Mouse (Mus musculus) limb, embryonic 14.5 days (tissue): ENCODE data around the gene Zfp652. TPM values are rescaled to one million over a fixed set of nuclear protein-coding genes. Genes with fewer than 3 reads are reported as not detected.

Experiments used
- ATAC-seq: fragments of 200-750 bp; cut with Nextera tagmentation; 2 replicates; pipeline ENCODE4 v1.8.0; 2017; ENCODE audit warnings: low read depth, moderate number of reproducible peaks, moderate TSS enrichment; ENCODE audit not compliant: low FRiP score
- DNase-seq: peaks from one replicate; pipeline ENCODE4 v3.0.0-alpha.2; 2015; ENCODE audit warnings: low spot score
- H3K27ac ChIP-seq: fragments of 300-500 bp; sonication (generic); replicated peaks from 2 replicates; pipeline ENCODE4 v1.5.1; 2014; ENCODE audit warnings: low read depth, mild to moderate bottlenecking, low read length, moderate library complexity, mixed read lengths
- H3K27me3 ChIP-seq: fragments of 300-500 bp; sonication (generic); 2 replicates; pipeline ENCODE4 v1.6.1; 2014; ENCODE audit warnings: low read length, mixed read lengths; ENCODE audit not compliant: control insufficient read depth, insufficient read depth
- H3K36me3 ChIP-seq: fragments of 300-500 bp; sonication (generic); 2 replicates; pipeline ENCODE4 v1.6.1; 2014; ENCODE audit warnings: mild to moderate bottlenecking, low read length, moderate library complexity, mixed read lengths; ENCODE audit not compliant: control insufficient read depth, insufficient read depth
- H3K4me1 ChIP-seq: fragments of 300-500 bp; sonication (generic); 2 replicates; pipeline ENCODE4 v1.6.1; 2014; ENCODE audit warnings: antibody characterized with exemption, low read length, mixed read lengths; ENCODE audit not compliant: control insufficient read depth, insufficient read depth
- H3K4me2 ChIP-seq: fragments of 300-500 bp; sonication (generic); replicated peaks from 2 replicates; pipeline ENCODE4 v1.6.1; 2014; ENCODE audit warnings: low read depth, mild to moderate bottlenecking, low read length, moderate library complexity; ENCODE audit not compliant: severe bottlenecking
- H3K4me3 ChIP-seq: fragments of 300-500 bp; sonication (generic); replicated peaks from 2 replicates; pipeline ENCODE4 v1.5.1; 2014; ENCODE audit warnings: low read length
- H3K9ac ChIP-seq: fragments of 300-500 bp; sonication (generic); 2 replicates; pipeline ENCODE4 v1.6.1; 2014; ENCODE audit warnings: mild to moderate bottlenecking, low read depth, low read length, moderate library complexity; ENCODE audit not compliant: severe bottlenecking
- H3K9me3 ChIP-seq: fragments of 300-500 bp; sonication (generic); 2 replicates; pipeline ENCODE4 v1.6.1; 2016; ENCODE audit warnings: low read length; ENCODE audit not compliant: control insufficient read depth
- POLR2A ChIP-seq: fragments of 200-500 bp; IDR thresholded peaks from 2 replicates; pipeline ENCODE4 v1.8.0; 2012; ENCODE audit warnings: inconsistent platforms, mild to moderate bottlenecking, moderate library complexity, borderline replicate concordance; ENCODE audit not compliant: insufficient read depth, insufficient read length; ENCODE audit errors: extremely low read depth
- WGBS: fragments of 180-500 bp; shearing (Covaris S2); extraction: QIAGEN DNeasy Blood & Tissue Kit; methylation state at CpG from one replicate; pipeline ENCODE4 v1.1.7; 2014; 5-methylcytosine and 5-hydroxymethylcytosine counted together
- polyA plus RNA-seq, 2 experiments: library from polyadenylated mRNA; depleted of rRNA in 1 of 2; stranded (reverse) in 1 of 2; unstranded in 1 of 2; fragments of >200 nt; fragmentation: Nextera tagmentation in 1 of 2; extraction: Ambion mirVana in 1 of 2; gene quantifications; 2 replicates each; pipeline versions ENCODE4 v1.2.1 to v1.2.3; 2012 to 2014

Gene Zfp652
- polyA plus RNA-seq, 2 experiments = 13.8 to 25.3 TPM

- Histone ChIP-seq H3K27me3 (no peaks in the 10 kb centered on the region), H3K9ac (peak overlapping the region; percentile 59), H3K4me3 (peak overlapping the region; percentile 80), H3K27ac (peak overlapping the region; percentile 71), H3K9me3 (no peaks in the 10 kb centered on the region), H3K36me3 (no peaks in the 10 kb centered on the region), H3K4me2 (peak overlapping the region; percentile 56), H3K4me1 (peaks cover 6% of the 10 kb centered on the region; the same call in 1 of the 2 replicates)
- ATAC-seq (no peak), DNase-seq (peak; percentile 40)
- no peak for TF ChIP-seq POLR2A
- 17% methylated on average over 21 of the region's 21 CpGs for WGBS
These were observed 145.4 kb downstream of the Zfp652 start for GRCm38 (mm10) chr11:95857716-95858527.

- H3K36me3 ChIP-seq = no peaks in the 10 kb centered on the region
These were observed 146.3 kb downstream of the Zfp652 start for GRCm38 (mm10) chr11:95858528-95859467.

GRCm38 (mm10) chr11:95859468-95859855 is 147.0 kb downstream of the Zfp652 start:
- ATAC-seq (peak; percentile 38), DNase-seq (peak; percentile 70)
- Histone ChIP-seq H3K9me3 (no peaks in the 10 kb centered on the region), H3K27me3 (no peaks in the 10 kb centered on the region), H3K4me3 (peak overlapping the region; percentile 80), H3K4me1 (peaks cover 6% of the 10 kb centered on the region; the same call in 1 of the 2 replicates), H3K9ac (peak overlapping the region; percentile 64), H3K27ac (peak overlapping the region; percentile 92), H3K4me2 (peak overlapping the region; percentile 56), H3K36me3 (no peaks in the 10 kb centered on the region)
- no peak for TF ChIP-seq POLR2A
- WGBS = under 1% methylated on average over 35 of the region's 35 CpGs

More at GRCm38 (mm10) chr11:95858528-95859467, 146.3 kb downstream of the Zfp652 start:
- TF ChIP-seq POLR2A = peak; percentile 43; the same call in 1 of the 2 replicates
- no peaks in the 10 kb centered on the region for H3K27me3 ChIP-seq
- H3K4me2 ChIP-seq = peak overlapping the region; percentile 56
- peaks cover 6% of the 10 kb centered on the region; the same call in 1 of the 2 replicates for H3K4me1 ChIP-seq
- H3K4me3 ChIP-seq = peak overlapping the region; percentile 80
- under 1% methylated on average over 58 of the region's 58 CpGs for WGBS
- ATAC-seq (peak; percentile 98), DNase-seq (peak; percentile 99)
- no peaks in the 10 kb centered on the region for H3K9me3 ChIP-seq
- peak overlapping the region; percentile 92 for H3K27ac ChIP-seq
- H3K9ac ChIP-seq = peak overlapping the region; percentile 64

- no peak overlapping the region for H3K27ac ChIP-seq
- no peak for DNase-seq
- peaks cover 6% of the 10 kb centered on the region; the same call in 1 of the 2 replicates for H3K4me1 ChIP-seq
- H3K9ac ChIP-seq = peak overlapping the region; percentile 64
- H3K4me2 ChIP-seq = peak overlapping the region; percentile 56
- no peak for ATAC-seq
- peak overlapping the region; percentile 80 for H3K4me3 ChIP-seq
- 22% methylated on average over 3 of the region's 3 CpGs for WGBS
- TF ChIP-seq POLR2A = no peak
- no peaks in the 10 kb centered on the region for H3K9me3 ChIP-seq
- H3K36me3 ChIP-seq = no peaks in the 10 kb centered on the region
- H3K27me3 ChIP-seq = no peaks in the 10 kb centered on the region
These were observed 147.6 kb downstream of the Zfp652 start for GRCm38 (mm10) chr11:95860071-95860490.

- no peaks in the 10 kb centered on the region for H3K36me3 ChIP-seq
- DNase-seq (no peak), ATAC-seq (no peak)
- H3K4me1 ChIP-seq = peaks cover 6% of the 10 kb centered on the region; the same call in 1 of the 2 replicates
- no peak for TF ChIP-seq POLR2A
- H3K4me3 ChIP-seq = no peak overlapping the region
- WGBS = 95% methylated on average over 8 of the region's 8 CpGs
- no peak overlapping the region for H3K4me2 ChIP-seq
- no peak overlapping the region for H3K27ac ChIP-seq
- H3K9ac ChIP-seq = no peak overlapping the region
- no peaks in the 10 kb centered on the region for H3K9me3 ChIP-seq
- H3K27me3 ChIP-seq = no peaks in the 10 kb centered on the region
These were observed 148.9 kb downstream of the Zfp652 start for GRCm38 (mm10) chr11:95861397-95861796.
